Mouse (Mus musculus) spleen, postnatal 4 days (tissue): ENCODE results near the gene Dnajb1.
A peak's percentile ranks its signal among the peaks of the same experiment; 100 is the strongest.

Experiments
- DNase-seq, 2 experiments: peaks; one replicate each; pipeline ENCODE4 v3.0.0; 2022; ENCODE audit warnings: low spot score in 2 of 2

Gene Dnajb1

GRCm38 (mm10) chr8:83611921-83612320, 3.9 kb downstream of the Dnajb1 start:
- DNase-seq: no peak

GRCm38 (mm10) chr8:83613695-83614094, 5.7 kb downstream of the Dnajb1 start:
- DNase-seq: no peak

GRCm38 (mm10) chr8:83616625-83617024, 8.6 kb downstream of the Dnajb1 start:
- DNase-seq: no peak

GRCm38 (mm10) chr8:83617111-83617510, 9.1 kb downstream of the Dnajb1 start:
- DNase-seq: no peak

- DNase-seq: no peak
Measured at GRCm38 (mm10) chr8:83618566-83618965, 10.6 kb downstream of the Dnajb1 start.

GRCm38 (mm10) chr8:83619568-83620285, 11.7 kb downstream of the Dnajb1 start:
- no peak for DNase-seq

GRCm38 (mm10) chr8:83621691-83622388, 13.8 kb downstream of the Dnajb1 start:
- DNase-seq: no peak

- peak; percentile 93 to 97 for DNase-seq
Measured at GRCm38 (mm10) chr8:83622389-83622989, 14.5 kb downstream of the Dnajb1 start.

- no peak for DNase-seq
Measured at GRCm38 (mm10) chr8:83623549-83623948, 15.6 kb downstream of the Dnajb1 start.

GRCm38 (mm10) chr8:83624739-83625138, 16.7 kb downstream of the Dnajb1 start:
- DNase-seq: no peak

- no peak for DNase-seq
Measured at GRCm38 (mm10) chr8:83625676-83626299, 17.8 kb downstream of the Dnajb1 start.

GRCm38 (mm10) chr8:83632083-83632707, 24.2 kb downstream of the Dnajb1 start:
- DNase-seq: no peak

GRCm38 (mm10) chr8:83638856-83639255, 30.9 kb downstream of the Dnajb1 start:
- DNase-seq: no peak

- no peak for DNase-seq
Measured at GRCm38 (mm10) chr8:83639649-83640048, 31.7 kb downstream of the Dnajb1 start.

- no peak for DNase-seq
Measured at GRCm38 (mm10) chr8:83647511-83647910, 39.5 kb downstream of the Dnajb1 start.

- DNase-seq: no peak
Measured at GRCm38 (mm10) chr8:83648031-83648430, 40.0 kb downstream of the Dnajb1 start.

GRCm38 (mm10) chr8:83649699-83650098, 41.7 kb downstream of the Dnajb1 start:
- no peak for DNase-seq

GRCm38 (mm10) chr8:83652030-83652743, 44.2 kb downstream of the Dnajb1 start, which contains the start of gene Gipc1:
Gipc1 (plus strand) TSS chr8:83652677.
- peak; percentile 95 to 97 for DNase-seq

- DNase-seq: peak in 1 of 2 experiments; percentile 68
Measured at GRCm38 (mm10) chr8:83652744-83653661, 45.0 kb downstream of the Dnajb1 start.

- DNase-seq: peak in 1 of 2 experiments; percentile 67
Measured at GRCm38 (mm10) chr8:83653662-83654017, 45.6 kb downstream of the Dnajb1 start.
